Mouse (Mus musculus) limb, embryonic 10.5 days (tissue): Measurements from ENCODE around the gene Snai1. TPM values are rescaled to one million over a fixed set of nuclear protein-coding genes. Genes with fewer than 3 reads are reported as not detected.
A peak's percentile ranks its signal among the peaks of the same experiment; 100 is the strongest.

Source experiments
- DNase-seq: peaks from one replicate; pipeline ENCODE4 v3.0.0-alpha.2; 2017; ENCODE audit warnings: low spot score
- H3K27ac ChIP-seq: fragments of 300-500 bp; sonication (generic); 2 replicates; pipeline ENCODE4 v1.5.1; 2016; ENCODE audit warnings: mild to moderate bottlenecking
- H3K27me3 ChIP-seq: fragments of 300-500 bp; sonication (generic); 2 replicates; pipeline ENCODE4 v1.6.1; 2016; ENCODE audit warnings: low read depth, mild to moderate bottlenecking; ENCODE audit not compliant: poor library complexity, severe bottlenecking
- H3K36me3 ChIP-seq: fragments of 300-500 bp; sonication (generic); 2 replicates; pipeline ENCODE4 v1.6.1; 2016; ENCODE audit warnings: mild to moderate bottlenecking, moderate library complexity
- H3K4me1 ChIP-seq: fragments of 300-500 bp; sonication (generic); 2 replicates; pipeline ENCODE4 v1.6.1; 2016
- H3K4me3 ChIP-seq: fragments of 300-500 bp; sonication (generic); 2 replicates; pipeline ENCODE4 v1.5.1; 2016; ENCODE audit warnings: mild to moderate bottlenecking, moderate library complexity
- H3K9me3 ChIP-seq: fragments of 300-500 bp; sonication (generic); replicated peaks from 2 replicates; pipeline ENCODE4 v1.6.1; 2016; ENCODE audit warnings: mild to moderate bottlenecking
- WGBS: fragments of 180-500 bp; shearing (Covaris S2); methylation state at CpG from one replicate; pipeline ENCODE4 v1.1.7; 2016; 5-methylcytosine and 5-hydroxymethylcytosine counted together
- polyA plus RNA-seq: library from polyadenylated mRNA; unstranded; fragments of >200 nt; fragmentation: Nextera tagmentation; extraction: Ambion mirVana; gene quantifications from 2 replicates; pipeline ENCODE4 v1.2.1, GENCODE M21; 2016

The Snai1 gene
- polyA plus RNA-seq, 1 experiment from 2014 or later, result 94.9 TPM

GRCm38 (mm10) chr2:167564551-167565311 lies 26.7 kb downstream of the Snai1 start:
- Histone ChIP-seq H3K4me1 (peaks cover 74% of the 10 kb centered on the region), H3K27me3 (0 out of 2 replicates have a peak, but pooled peaks cover 5% of the 10 kb centered on the region), H3K4me3 (no peak overlapping the region), H3K27ac (peak overlapping the region; percentile 89), H3K9me3 (no peaks in the 10 kb centered on the region), H3K36me3 (no peaks in the 10 kb centered on the region)
- no peak for DNase-seq
- 50% methylated on average over 13 of the region's 13 CpGs for WGBS

- H3K27ac ChIP-seq, result peak overlapping the region; percentile 90
- H3K4me3 ChIP-seq, result peak overlapping the region; percentile 38
- H3K27me3 ChIP-seq, result 0 out of 2 replicates have a peak, but pooled peaks cover 5% of the 10 kb centered on the region
- no peak for DNase-seq
- 48% methylated on average over 3 of the region's 3 CpGs for WGBS
- peaks cover 73% of the 10 kb centered on the region for H3K4me1 ChIP-seq
- no peaks in the 10 kb centered on the region for H3K36me3 ChIP-seq
- H3K9me3 ChIP-seq, result no peaks in the 10 kb centered on the region
Observed at GRCm38 (mm10) chr2:167565312-167565656, 27.3 kb downstream of the Snai1 start.

- Histone ChIP-seq H3K4me1 (peaks cover 73% of the 10 kb centered on the region), H3K4me3 (peak overlapping the region; percentile 38), H3K36me3 (no peaks in the 10 kb centered on the region), H3K27me3 (0 out of 2 replicates have a peak, but pooled peaks cover 5% of the 10 kb centered on the region), H3K9me3 (no peaks in the 10 kb centered on the region), H3K27ac (peak overlapping the region; percentile 90)
- DNase-seq, result peak; percentile 82
- 3% methylated on average over 19 of the region's 19 CpGs for WGBS
Observed at GRCm38 (mm10) chr2:167565682-167566081, 27.7 kb downstream of the Snai1 start.

GRCm38 (mm10) chr2:167568112-167568511 lies 30.1 kb downstream of the Snai1 start:
- H3K4me1 ChIP-seq, result peaks cover 59% of the 10 kb centered on the region
- H3K9me3 ChIP-seq, result no peaks in the 10 kb centered on the region
- WGBS, result 89% methylated on average over 9 of the region's 9 CpGs
- no peaks in the 10 kb centered on the region for H3K27me3 ChIP-seq
- peak overlapping the region; percentile 75 for H3K27ac ChIP-seq
- no peaks in the 10 kb centered on the region for H3K36me3 ChIP-seq
- DNase-seq, result no peak
- H3K4me3 ChIP-seq, result no peak overlapping the region

- WGBS, result 73% methylated on average over 13 of the region's 13 CpGs
- H3K36me3 ChIP-seq, result no peaks in the 10 kb centered on the region
- H3K27me3 ChIP-seq, result no peaks in the 10 kb centered on the region
- H3K4me1 ChIP-seq, result peaks cover 45% of the 10 kb centered on the region
- peak overlapping the region; percentile 64 for H3K27ac ChIP-seq
- H3K4me3 ChIP-seq, result no peak overlapping the region
- no peak for DNase-seq
- H3K9me3 ChIP-seq, result no peaks in the 10 kb centered on the region
Observed at GRCm38 (mm10) chr2:167569934-167570651, 32.1 kb downstream of the Snai1 start.

GRCm38 (mm10) chr2:167570815-167571214 lies 32.8 kb downstream of the Snai1 start:
- Histone ChIP-seq H3K4me3 (no peak overlapping the region), H3K27ac (peak overlapping the region; percentile 64), H3K9me3 (no peaks in the 10 kb centered on the region), H3K4me1 (peaks cover 44% of the 10 kb centered on the region), H3K36me3 (no peaks in the 10 kb centered on the region), H3K27me3 (no peaks in the 10 kb centered on the region)
- WGBS, result 92% methylated on average over 6 of the region's 6 CpGs
- DNase-seq, result no peak

GRCm38 (mm10) chr2:167571442-167572220 lies 33.6 kb downstream of the Snai1 start:
- DNase-seq, result no peak
- Histone ChIP-seq H3K36me3 (no peaks in the 10 kb centered on the region), H3K4me3 (no peak overlapping the region), H3K4me1 (peaks cover 42% of the 10 kb centered on the region), H3K27ac (peak overlapping the region; percentile 64), H3K9me3 (no peaks in the 10 kb centered on the region), H3K27me3 (no peaks in the 10 kb centered on the region)
- 87% methylated on average over 18 of the region's 18 CpGs for WGBS

GRCm38 (mm10) chr2:167574814-167575213 lies 36.8 kb downstream of the Snai1 start:
- Histone ChIP-seq H3K27ac (peak overlapping the region; percentile 37), H3K9me3 (no peaks in the 10 kb centered on the region), H3K27me3 (no peaks in the 10 kb centered on the region), H3K4me1 (peaks cover 42% of the 10 kb centered on the region), H3K36me3 (no peaks in the 10 kb centered on the region), H3K4me3 (no peak overlapping the region)
- DNase-seq, result no peak
- 72% methylated on average over 9 of the region's 9 CpGs for WGBS

GRCm38 (mm10) chr2:167575581-167575980 lies 37.6 kb downstream of the Snai1 start:
- Histone ChIP-seq H3K4me3 (no peak overlapping the region), H3K9me3 (no peaks in the 10 kb centered on the region), H3K27me3 (no peaks in the 10 kb centered on the region), H3K27ac (peak overlapping the region; percentile 37), H3K4me1 (peaks cover 34% of the 10 kb centered on the region), H3K36me3 (no peaks in the 10 kb centered on the region)
- 90% methylated on average over 7 of the region's 7 CpGs for WGBS
- DNase-seq, result no peak

- Histone ChIP-seq H3K9me3 (no peaks in the 10 kb centered on the region), H3K4me1 (peaks cover 34% of the 10 kb centered on the region), H3K27ac (peak overlapping the region; percentile 37), H3K27me3 (no peaks in the 10 kb centered on the region), H3K36me3 (no peaks in the 10 kb centered on the region), H3K4me3 (no peak overlapping the region)
- WGBS, result 84% methylated on average over 8 of the region's 8 CpGs
- DNase-seq, result no peak
Observed at GRCm38 (mm10) chr2:167576121-167576620, 38.2 kb downstream of the Snai1 start.

GRCm38 (mm10) chr2:167577186-167577785 lies 39.3 kb downstream of the Snai1 start:
- 65% methylated on average over 9 of the region's 9 CpGs for WGBS
- H3K27ac ChIP-seq, result peak overlapping the region; percentile 56; the same call in 1 of the 2 replicates

GRCm38 (mm10) chr2:167578521-167578920 lies 40.5 kb downstream of the Snai1 start:
- peak overlapping the region; percentile 68 for H3K27ac ChIP-seq
- DNase-seq, result no peak
- H3K9me3 ChIP-seq, result no peaks in the 10 kb centered on the region
- no peaks in the 10 kb centered on the region for H3K36me3 ChIP-seq
- H3K4me1 ChIP-seq, result peaks cover 48% of the 10 kb centered on the region
- H3K27me3 ChIP-seq, result no peaks in the 10 kb centered on the region
- H3K4me3 ChIP-seq, result no peak overlapping the region
- 34% methylated on average over 5 of the region's 5 CpGs for WGBS

More at GRCm38 (mm10) chr2:167577186-167577785, 39.3 kb downstream of the Snai1 start:
- Histone ChIP-seq H3K36me3 (no peaks in the 10 kb centered on the region), H3K27me3 (no peaks in the 10 kb centered on the region), H3K4me1 (peaks cover 36% of the 10 kb centered on the region), H3K4me3 (no peak overlapping the region), H3K9me3 (no peaks in the 10 kb centered on the region)
- no peak for DNase-seq
